Mouse (Mus musculus) C2C12 (cell line): ENCODE measurements around the gene Ifngr2.

Source experiments
- CEBPB ChIP-seq: IDR thresholded peaks from one replicate; pipeline ENCODE4 v1.6.1; 2011; ENCODE audit warnings: low read depth, mild to moderate bottlenecking, control low read depth, moderate library complexity
- CTCF ChIP-seq: IDR thresholded peaks from one replicate; pipeline ENCODE4 v1.5.1; 2011; ENCODE audit not compliant: control insufficient read depth, insufficient read depth, insufficient read length
- MAX ChIP-seq: IDR thresholded peaks from one replicate; pipeline ENCODE4 v1.6.1; 2011; ENCODE audit warnings: mild to moderate bottlenecking, control low read depth
- MYOD1 ChIP-seq: IDR thresholded peaks from one replicate; pipeline ENCODE4 v1.6.1; 2011; ENCODE audit warnings: low read depth; ENCODE audit not compliant: control insufficient read depth, insufficient read length
- MYOG ChIP-seq: IDR thresholded peaks from one replicate; pipeline ENCODE4 v1.6.1; 2011; ENCODE audit not compliant: control insufficient read depth, insufficient read length; ENCODE audit errors: extremely low read depth
- USF1 ChIP-seq: IDR thresholded peaks from one replicate; pipeline ENCODE4 v1.6.1; 2011; ENCODE audit warnings: low read depth, mild to moderate bottlenecking, control low read depth, moderate library complexity

DNA sequence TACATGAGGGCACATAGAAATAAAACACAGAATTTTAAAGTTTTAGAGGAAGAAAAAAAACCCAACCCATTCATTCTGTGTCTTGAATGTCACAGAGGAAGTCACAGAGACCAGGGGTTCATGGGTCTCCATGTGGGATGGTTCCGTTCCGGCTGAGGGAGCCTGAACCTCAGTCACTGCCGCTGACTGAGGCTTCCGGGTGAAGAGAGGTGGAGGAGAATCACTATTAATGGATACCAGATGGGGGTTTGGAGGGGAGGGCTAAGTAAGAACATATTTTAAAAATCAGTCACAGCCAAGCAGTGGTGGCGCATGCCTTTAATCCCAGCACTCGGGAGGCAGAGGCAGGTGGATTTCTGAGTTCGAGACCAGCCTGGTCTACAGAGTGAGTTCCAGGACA is 10.3 kb downstream of the Ifngr2 start:
- no peak for TF ChIP-seq MYOG
- no peak for TF ChIP-seq CTCF
- no peak for TF ChIP-seq MYOD1
- no peak for TF ChIP-seq USF1
- no peak for TF ChIP-seq CEBPB
- TF ChIP-seq MAX: no peak
